Comparison of ENCODE assay signal across 9 mouse cellular contexts in the genomic region with DNA sequence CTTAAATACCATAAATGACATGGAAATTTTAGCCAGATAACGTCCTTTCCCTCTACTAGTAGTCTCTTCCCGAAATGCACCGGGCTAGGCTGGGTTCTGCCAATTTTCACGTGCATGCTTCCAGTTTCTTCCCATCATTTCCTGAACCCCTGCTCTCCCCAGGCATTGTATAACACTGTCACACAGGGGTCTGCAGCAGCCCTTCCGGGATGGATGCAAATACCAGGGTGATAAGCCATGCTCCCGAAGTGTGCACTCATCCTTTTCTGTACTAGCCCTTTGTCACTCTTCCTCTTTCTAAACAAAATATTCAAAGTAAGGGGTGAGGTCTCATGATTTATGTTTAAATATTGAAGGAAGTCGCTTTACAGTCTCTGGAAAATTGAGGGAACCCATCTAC. TPM values are rescaled to one million over a fixed set of nuclear protein-coding genes. Genes with fewer than 3 reads are reported as not detected.
DNase-seq lines count a peak whose midpoint lies in the region; ATAC-seq and TF ChIP-seq lines count a peak whose summit lies in the region.
"Had no signal": no experiment of that assay in that cellular context is flagged by ENCODE, and none has a peak within 500 bp of the region (broad histone marks: within the 10 kb centered on the region; RNA-seq: fewer than 3 reads in every experiment).

No protein-coding gene starts in this region.

- H3K4me2 ChIP-seq in lung, postnatal 0 days (replicated peaks; ENCODE audit: low read depth, low read length), result peak overlapping the region; percentile 89

- H3K9ac ChIP-seq in lung, postnatal 0 days (replicated peaks; ENCODE audit: low read depth), result peak overlapping the region; percentile 81

- no peak for TF ChIP-seq CTCF in lung, postnatal 0 days (IDR thresholded peaks at IDR 0.05)
- no peak for TF ChIP-seq CTCF in small intestine, adult 2 months (IDR thresholded peaks at IDR 0.05; ENCODE audit: extremely low read depth, insufficient read length, insufficient replicate concordance, low read depth, low read length)

- no peaks in the 10 kb centered on the region for H3K36me3 ChIP-seq in lung, postnatal 0 days (ENCODE audit: insufficient read depth, low read length)
- H3K36me3 ChIP-seq in forebrain, embryonic 10.5 days (replicated peaks), result peaks cover 13% of the 10 kb centered on the region
- H3K36me3 ChIP-seq in limb, embryonic 10.5 days, result peaks cover 15% of the 10 kb centered on the region; the same call in 1 of the 2 replicates
- no peaks in the 10 kb centered on the region for H3K36me3 ChIP-seq in small intestine, adult 2 months (ENCODE audit: control insufficient read depth, insufficient read depth, low read length)

- peaks cover 5% of the 10 kb centered on the region; the same call in 1 of the 2 replicates for H3K4me1 ChIP-seq in lung, postnatal 0 days (ENCODE audit: insufficient read depth, low read depth, low read length)
- peaks cover 39% of the 10 kb centered on the region for H3K4me1 ChIP-seq in forebrain, embryonic 10.5 days
- H3K4me1 ChIP-seq in limb, embryonic 10.5 days, result peaks cover 25% of the 10 kb centered on the region
- peaks cover 2% of the 10 kb centered on the region; the same call in 1 of the 2 replicates for H3K4me1 ChIP-seq in small intestine, adult 2 months (ENCODE audit: control insufficient read depth, insufficient read depth, insufficient read length, low read length)

- peak overlapping the region; percentile 70 for H3K4me3 ChIP-seq in lung, postnatal 0 days (ENCODE audit: low read depth, low read length)
- H3K4me3 ChIP-seq in forebrain, embryonic 10.5 days, result peak overlapping the region; percentile 88
- H3K4me3 ChIP-seq in limb, embryonic 10.5 days, result peak overlapping the region; percentile 70
- peak overlapping the region; percentile 78; the same call in 1 of the 2 replicates for H3K4me3 ChIP-seq in small intestine, adult 2 months (ENCODE audit: low read depth, low read length)

- TF ChIP-seq POLR2A in small intestine, adult 2 months (IDR thresholded peaks at IDR 0.05; ENCODE audit: low read depth, low read length), result no peak

- no peak for ATAC-seq in lung, postnatal 0 days
- no peak for ATAC-seq in monocyte, adult 5-6 weeks (replicated peaks; ENCODE audit: insufficient number of reproducible peaks, low FRiP score, low TSS enrichment, poor library complexity, severe bottlenecking)

- no peak for DNase-seq in lung, postnatal 0 days (ENCODE audit: low spot score)
- DNase-seq in lung, postnatal 25 days (ENCODE audit: low spot score), result no peak
- no peak for DNase-seq in forebrain, embryonic 10.5 days (ENCODE audit: extremely low spot score, low spot score)
- DNase-seq in limb, embryonic 10.5 days (ENCODE audit: low spot score), result no peak
- no peak for DNase-seq in urinary bladder, postnatal 10 days (ENCODE audit: low spot score)
- DNase-seq in urinary bladder, postnatal 4 days (ENCODE audit: low spot score in 2 of 2), result no peak
- DNase-seq: cerebellum, adult 11 months had no signal

- H3K9me3 ChIP-seq in lung, postnatal 0 days (ENCODE audit: low read length), result no peaks in the 10 kb centered on the region
- no peaks in the 10 kb centered on the region for H3K9me3 ChIP-seq in forebrain, embryonic 10.5 days
- no peaks in the 10 kb centered on the region for H3K9me3 ChIP-seq in limb, embryonic 10.5 days (replicated peaks)

- H3K27me3 ChIP-seq in lung, postnatal 0 days (replicated peaks; ENCODE audit: insufficient read depth, low read length), result no peaks in the 10 kb centered on the region
- no peaks in the 10 kb centered on the region for H3K27me3 ChIP-seq in forebrain, embryonic 10.5 days (ENCODE audit: poor library complexity, severe bottlenecking)
- H3K27me3 ChIP-seq in limb, embryonic 10.5 days (ENCODE audit: low read depth, poor library complexity, severe bottlenecking), result no peaks in the 10 kb centered on the region
- H3K27me3 ChIP-seq in small intestine, adult 2 months (ENCODE audit: control insufficient read depth, insufficient read depth, low read length), result 0 out of 2 replicates have a peak, but pooled peaks cover 3% of the 10 kb centered on the region

- no peak for TF ChIP-seq EP300 in lung, postnatal 0 days (IDR thresholded peaks at IDR 0.05)

- no peak overlapping the region; the same call in 1 of the 2 replicates for H3K27ac ChIP-seq in lung, postnatal 0 days (ENCODE audit: low read length)
- peak overlapping the region; percentile 100 for H3K27ac ChIP-seq in forebrain, embryonic 10.5 days
- H3K27ac ChIP-seq in limb, embryonic 10.5 days, result peak overlapping the region; percentile 100
- H3K27ac ChIP-seq in small intestine, adult 2 months (ENCODE audit: insufficient read depth, low read depth, low read length), result no peak overlapping the region

- WGBS in lung, postnatal 0 days, result 41% methylated on average over 7 of the region's 7 CpGs
- WGBS in forebrain, embryonic 10.5 days, result 61% methylated on average over 7 of the region's 7 CpGs
- 60% methylated on average over 7 of the region's 7 CpGs for WGBS in limb, embryonic 10.5 days
- 56% methylated on average over 7 of the region's 7 CpGs for WGBS in small intestine, adult 2 months

RNA-seq across cellular contexts. Expression of a gene that starts 0.9 kb away (rescaled TPM):
- 12.7 and 14.8 TPM in 2 replicates for polyA plus RNA-seq in lung, postnatal 0 days (2015; fragmentation: Nextera tagmentation; extraction: Ambion mirVana)
- polyA plus RNA-seq in forebrain, embryonic 10.5 days (2016; fragmentation: Nextera tagmentation; extraction: Ambion mirVana), result 37.9 and 39.9 TPM in 2 replicates
- polyA plus RNA-seq in limb, embryonic 10.5 days (2016; fragmentation: Nextera tagmentation; extraction: Ambion mirVana), result 35.6 and 36.9 TPM in 2 replicates
- 2.4 and 5.9 TPM in 2 replicates for polyA plus RNA-seq in small intestine, adult 2 months (2012; rRNA removed)
- 4.8 to 11.1 TPM (median 4.9 TPM) in 3 replicates for total RNA-seq in monocyte, adult 5-6 weeks (2017)

Comparison
In these comparisons a context has a peak if more than half of its experiments do, and no peak if none do; other contexts are left out.
1. H3K27ac ChIP-seq: peak in forebrain, embryonic 10.5 days (single experiment) and limb, embryonic 10.5 days (single experiment); none in lung, postnatal 0 days (single experiment) and small intestine, adult 2 months (single experiment).
2. Peak in every context shown above with its lines, with median percentiles within 50 percentile points of each other: H3K4me3 ChIP-seq.